Mouse (Mus musculus): ENCODE data around the gene Supt6. TPM values are rescaled to one million over a fixed set of nuclear protein-coding genes. Genes with fewer than 3 reads are reported as not detected.
"Not testable (repeated sequence)": the region's sequence is repeated elsewhere in the genome, so short reads cannot be mapped to it uniquely, and the experiment has no call there.

Supt6 gene
- total RNA-seq (2015) (34.5 and 36.7 TPM in 2 replicates), total RNA-seq (2017) (35.9 and 39.9 TPM in 2 replicates)

- peak; percentile 92 for ATAC-seq (replicated peaks; ENCODE audit: poor library complexity)
Observed at GRCm38 (mm10) chr11:78245627-78246317, at the start of gene Supt6, which contains the start of gene Sdf2. Gene Supt6, minus strand, starts transcription at chr11:78245987. Gene Sdf2, plus strand, starts transcription at chr11:78245746.

GRCm38 (mm10) chr11:78294585-78294984, 48.8 kb upstream of the Supt6 start:
- ATAC-seq (replicated peaks; ENCODE audit: poor library complexity), result no peak

- ATAC-seq (replicated peaks; ENCODE audit: poor library complexity), result no peak
Observed at GRCm38 (mm10) chr11:78290654-78291053, 44.9 kb upstream of the Supt6 start, which contains the start of gene BC030499. Gene BC030499, plus strand, starts transcription at chr11:78290841.

GRCm38 (mm10) chr11:78289146-78289763, 43.5 kb upstream of the Supt6 start:
- no peak for ATAC-seq (replicated peaks; ENCODE audit: poor library complexity)

GRCm38 (mm10) chr11:78279586-78279985, 33.8 kb upstream of the Supt6 start:
- no peak for ATAC-seq (replicated peaks; ENCODE audit: poor library complexity)

- no peak for ATAC-seq (replicated peaks; ENCODE audit: poor library complexity)
Observed at GRCm38 (mm10) chr11:78278853-78279252, 33.1 kb upstream of the Supt6 start.

- ATAC-seq (replicated peaks; ENCODE audit: poor library complexity), result not testable (repeated sequence)
Observed at GRCm38 (mm10) chr11:78276169-78276568, 30.4 kb upstream of the Supt6 start.

- no peak for ATAC-seq (replicated peaks; ENCODE audit: poor library complexity)
Observed at GRCm38 (mm10) chr11:78275596-78275995, 29.8 kb upstream of the Supt6 start.

- ATAC-seq (replicated peaks; ENCODE audit: poor library complexity), result no peak
Observed at GRCm38 (mm10) chr11:78271986-78272385, 26.2 kb upstream of the Supt6 start.

- ATAC-seq (replicated peaks; ENCODE audit: poor library complexity), result no peak
Observed at GRCm38 (mm10) chr11:78265571-78265970, 19.8 kb upstream of the Supt6 start.

- peak; percentile 70 for ATAC-seq (replicated peaks; ENCODE audit: poor library complexity)
Observed at GRCm38 (mm10) chr11:78262550-78262949, 16.8 kb upstream of the Supt6 start.

GRCm38 (mm10) chr11:78261380-78262352, 15.9 kb upstream of the Supt6 start, which contains the start of gene 2610507B11Rik:
Gene 2610507B11Rik, plus strand, starts transcription at chr11:78261752.
- ATAC-seq (replicated peaks; ENCODE audit: poor library complexity), result peak; percentile 95

- no peak for ATAC-seq (replicated peaks; ENCODE audit: poor library complexity)
Observed at GRCm38 (mm10) chr11:78260489-78261258, 14.9 kb upstream of the Supt6 start.

GRCm38 (mm10) chr11:78256618-78257017, 10.8 kb upstream of the Supt6 start:
- no peak for ATAC-seq (replicated peaks; ENCODE audit: poor library complexity)

GRCm38 (mm10) chr11:78247727-78248140, 1.9 kb upstream of the Supt6 start:
- ATAC-seq (replicated peaks; ENCODE audit: poor library complexity), result peak; percentile 29

- ATAC-seq (replicated peaks; ENCODE audit: poor library complexity), result no peak
Observed at GRCm38 (mm10) chr11:78247012-78247348, 1.2 kb upstream of the Supt6 start.

GRCm38 (mm10) chr11:78246318-78247011, 678 bp upstream of the Supt6 start:
- no peak for ATAC-seq (replicated peaks; ENCODE audit: poor library complexity)

- ATAC-seq (replicated peaks; ENCODE audit: poor library complexity), result peak; percentile 12; the same call in 1 of the 2 replicates
Observed at GRCm38 (mm10) chr11:78245261-78245626, 543 bp downstream of the Supt6 start.

GRCm38 (mm10) chr11:78240193-78240857, 5.5 kb downstream of the Supt6 start:
- ATAC-seq (replicated peaks; ENCODE audit: poor library complexity), result no peak
